Mouse (Mus musculus) small intestine, adult 2 months (tissue): ENCODE data around the gene Acp7. TPM values are rescaled to one million over a fixed set of nuclear protein-coding genes. Genes with fewer than 3 reads are reported as not detected.
"Not testable (repeated sequence)": the region's sequence is repeated elsewhere in the genome, so short reads cannot be mapped to it uniquely, and the experiment has no call there.

Experiments used
- H3K27ac ChIP-seq: fragments of 200-500 bp; 2 replicates; pipeline ENCODE4 v1.5.1; 2012; ENCODE audit warnings: low read depth, low read length, control low read depth, inconsistent platforms; ENCODE audit not compliant: insufficient read depth
- H3K27me3 ChIP-seq: fragments of 200-500 bp; 2 replicates; pipeline ENCODE4 v1.6.1; 2012; ENCODE audit warnings: mild to moderate bottlenecking, moderate library complexity, low read length, inconsistent platforms; ENCODE audit not compliant: control insufficient read depth, insufficient read depth
- H3K36me3 ChIP-seq: fragments of 200-500 bp; 2 replicates; pipeline ENCODE4 v1.6.1; 2012; ENCODE audit warnings: mild to moderate bottlenecking, low read length, control low read depth, inconsistent platforms; ENCODE audit not compliant: control insufficient read depth, insufficient read depth
- H3K4me1 ChIP-seq: fragments of 200-500 bp; 2 replicates; pipeline ENCODE4 v1.6.1; 2012; ENCODE audit warnings: low read length, inconsistent platforms, mixed read lengths; ENCODE audit not compliant: control insufficient read depth, insufficient read depth, insufficient read length
- H3K4me3 ChIP-seq: fragments of 200-500 bp; 2 replicates; pipeline ENCODE4 v1.5.1; 2012; ENCODE audit warnings: low read depth, mild to moderate bottlenecking, control low read depth, inconsistent platforms, low read length, moderate library complexity
- CTCF ChIP-seq: fragments of 200-500 bp; IDR thresholded peaks from 2 replicates; pipeline ENCODE4 v1.5.1; 2012; ENCODE audit warnings: low read depth, mild to moderate bottlenecking, control low read depth, inconsistent platforms, low read length, moderate library complexity, mixed read lengths; ENCODE audit not compliant: insufficient replicate concordance, insufficient read length; ENCODE audit errors: extremely low read depth
- POLR2A ChIP-seq: fragments of 200-500 bp; IDR thresholded peaks from 2 replicates; pipeline ENCODE4 v1.6.1; 2012; ENCODE audit warnings: low read depth, mild to moderate bottlenecking, control low read depth, inconsistent platforms, low read length, moderate library complexity
- WGBS: fragments of 180-500 bp; shearing (Covaris S2); methylation state at CpG from one replicate; pipeline ENCODE4 v1.1.7; 2018; 5-methylcytosine and 5-hydroxymethylcytosine counted together
- polyA plus RNA-seq: library from polyadenylated mRNA; depleted of rRNA; stranded (reverse); fragments of >200 nt; gene quantifications from 2 replicates; pipeline ENCODE4 v1.2.3, GENCODE M21; 2012

Gene Acp7
- polyA plus RNA-seq, 1 experiment = not detected

GRCm38 (mm10) chr7:28637511-28637910, 6.4 kb upstream of the Acp7 start:
- H3K36me3 ChIP-seq = no peaks in the 10 kb centered on the region
- no peak overlapping the region for H3K27ac ChIP-seq
- TF ChIP-seq POLR2A = no peak
- TF ChIP-seq CTCF = no peak
- H3K27me3 ChIP-seq = 0 out of 2 replicates have a peak, but pooled peaks cover 3% of the 10 kb centered on the region
- WGBS = 8% methylated on average over 8 of the region's 8 CpGs
- no peak overlapping the region for H3K4me3 ChIP-seq
- H3K4me1 ChIP-seq = no peaks in the 10 kb centered on the region

DNA sequence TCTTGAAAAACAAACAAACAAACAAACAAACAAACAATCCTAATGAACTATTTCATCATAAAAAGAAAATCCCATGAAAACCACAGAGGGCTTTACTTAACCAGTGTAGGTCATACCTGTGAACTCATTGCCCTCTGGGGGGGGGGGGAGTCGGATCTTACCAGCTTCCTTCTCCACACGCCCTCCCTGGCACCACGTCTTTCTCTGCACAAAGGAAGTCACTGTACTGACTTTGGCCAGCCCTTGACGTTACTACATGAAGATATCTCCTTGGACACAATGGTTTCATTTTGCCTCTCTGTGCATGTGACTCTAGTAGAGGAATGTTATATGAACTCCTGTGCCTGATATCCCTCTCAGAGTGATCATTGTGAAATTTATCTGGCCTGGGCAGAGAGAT, 3.0 kb upstream of the Acp7 start:
- no peak overlapping the region for H3K4me3 ChIP-seq
- H3K4me1 ChIP-seq = no peaks in the 10 kb centered on the region
- peaks cover 23% of the 10 kb centered on the region for H3K27me3 ChIP-seq
- H3K27ac ChIP-seq = no peak overlapping the region
- H3K36me3 ChIP-seq = no peaks in the 10 kb centered on the region
- WGBS = 16% methylated on average over 4 of the region's 4 CpGs
- TF ChIP-seq CTCF = no peak
- TF ChIP-seq POLR2A = no peak

- Histone ChIP-seq H3K4me3 (no peak overlapping the region), H3K36me3 (no peaks in the 10 kb centered on the region), H3K27me3 (peaks cover 10% of the 10 kb centered on the region), H3K27ac (no peak overlapping the region), H3K4me1 (no peaks in the 10 kb centered on the region)
- 41% methylated on average over 5 of the region's 5 CpGs for WGBS
- TF ChIP-seq CTCF = no peak
- TF ChIP-seq POLR2A = no peak
These were observed 6.3 kb downstream of the Acp7 start for GRCm38 (mm10) chr7:28624791-28625190.

GRCm38 (mm10) chr7:28619098-28619715, 11.9 kb downstream of the Acp7 start:
- 24% methylated on average over 9 of the region's 9 CpGs for WGBS
- TF ChIP-seq POLR2A (no peak), CTCF (no peak)
- Histone ChIP-seq H3K4me3 (no peak overlapping the region), H3K36me3 (no peaks in the 10 kb centered on the region), H3K27ac (no peak overlapping the region), H3K4me1 (no peaks in the 10 kb centered on the region), H3K27me3 (no peaks in the 10 kb centered on the region)

DNA sequence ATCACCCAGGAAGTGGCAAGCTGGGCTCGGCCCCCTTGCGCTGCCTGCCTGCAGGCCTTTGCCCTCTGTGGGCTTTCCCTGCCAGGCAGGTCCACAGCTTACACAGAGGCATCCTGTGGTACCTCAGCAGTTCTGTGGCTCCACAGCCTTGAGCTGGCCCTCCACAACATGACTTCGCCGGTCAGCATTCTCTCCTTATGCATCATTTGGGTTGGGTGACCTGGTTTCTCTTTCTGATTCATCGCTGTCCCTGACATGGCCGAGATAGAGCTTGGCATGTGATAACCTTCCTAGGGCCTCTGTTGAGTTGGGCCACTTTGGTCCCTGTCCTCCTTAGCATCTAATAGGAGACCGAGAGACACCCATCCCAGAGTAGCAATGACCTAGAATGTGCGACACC, 25.2 kb downstream of the Acp7 start:
- no peak for TF ChIP-seq CTCF
- TF ChIP-seq POLR2A = no peak
- Histone ChIP-seq H3K27me3 (no peaks in the 10 kb centered on the region), H3K27ac (no peak overlapping the region), H3K4me1 (no peaks in the 10 kb centered on the region), H3K36me3 (no peaks in the 10 kb centered on the region), H3K4me3 (no peak overlapping the region)
- 76% methylated on average over 8 of the region's 8 CpGs for WGBS

DNA sequence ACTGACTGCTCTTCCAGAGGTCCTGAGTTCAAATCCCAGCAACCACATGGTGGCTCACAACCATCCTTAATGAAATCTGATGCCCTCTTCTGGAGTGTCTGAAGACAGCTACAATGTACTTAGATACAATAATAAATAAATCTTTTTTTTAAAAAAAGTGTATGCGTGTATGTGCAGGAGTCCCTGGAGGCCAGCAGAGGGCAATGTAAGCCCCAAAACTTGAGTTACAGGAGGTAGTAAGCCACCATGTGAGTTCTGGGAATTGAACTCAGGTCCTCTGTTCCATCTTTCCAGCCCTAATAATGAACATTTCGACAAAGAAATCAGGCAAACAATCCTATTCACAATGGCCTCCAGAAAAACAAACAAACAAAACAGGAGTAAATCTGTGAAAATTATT, 27.3 kb downstream of the Acp7 start:
- 75% methylated on average over 2 of the region's 2 CpGs for whole genome bisulfite sequencing
- H3K4me3 ChIP-seq, H3K4me1 ChIP-seq, H3K27me3 ChIP-seq, H3K27ac ChIP-seq, H3K36me3 ChIP-seq: not testable (repeated sequence)

DNA sequence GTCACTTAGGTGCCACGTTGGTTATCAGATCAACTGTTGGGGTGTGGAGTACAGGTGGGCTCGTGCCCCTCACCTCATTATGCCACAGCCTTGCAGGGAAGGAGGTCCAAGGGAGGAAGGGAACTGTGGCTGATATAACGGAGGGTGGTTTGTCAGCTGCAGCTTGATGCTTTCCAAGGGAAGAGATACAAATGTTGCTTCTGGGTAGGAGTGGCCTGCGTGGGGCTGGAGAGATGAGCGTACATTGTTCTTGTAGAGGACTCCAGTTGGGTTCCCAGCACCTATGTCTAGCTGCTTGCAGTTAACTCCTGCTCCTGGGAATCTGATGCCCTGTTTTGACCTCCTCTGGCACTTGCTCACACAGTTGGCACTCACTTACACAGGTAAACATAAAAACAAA, 28.0 kb downstream of the Acp7 start:
- H3K4me1 ChIP-seq = no peaks in the 10 kb centered on the region
- no peaks in the 10 kb centered on the region for H3K27me3 ChIP-seq
- WGBS = 73% methylated on average over 5 of the region's 5 CpGs
- H3K27ac ChIP-seq = no peak overlapping the region
- H3K4me3 ChIP-seq = no peak overlapping the region
- TF ChIP-seq POLR2A = no peak
- no peak for TF ChIP-seq CTCF
- no peaks in the 10 kb centered on the region for H3K36me3 ChIP-seq

- TF ChIP-seq POLR2A = no peak
- TF ChIP-seq CTCF = peak; percentile 88; the same call in 1 of the 2 replicates
- no peak overlapping the region for H3K4me3 ChIP-seq
- H3K36me3 ChIP-seq = no peaks in the 10 kb centered on the region
- H3K27ac ChIP-seq = no peak overlapping the region
- WGBS = 17% methylated on average over 7 of the region's 7 CpGs
- no peaks in the 10 kb centered on the region for H3K4me1 ChIP-seq
- H3K27me3 ChIP-seq = no peaks in the 10 kb centered on the region
These were observed 29.5 kb downstream of the Acp7 start for GRCm38 (mm10) chr7:28601668-28602067.
